Mouse (Mus musculus) heart, embryonic 11.5 days (tissue): ENCODE data around the gene Plekhg3. TPM values are rescaled to one million over a fixed set of nuclear protein-coding genes. Genes with fewer than 3 reads are reported as not detected.
A peak's percentile ranks its signal among the peaks of the same experiment; 100 is the strongest.

Source experiments
- ATAC-seq: fragments of 200-750 bp; cut with Nextera tagmentation; replicated peaks from 2 replicates; pipeline ENCODE4 v1.8.0; 2017; ENCODE audit warnings: moderate library complexity; ENCODE audit not compliant: insufficient number of reproducible peaks, low FRiP score, low TSS enrichment
- H3K27ac ChIP-seq: fragments of 300-500 bp; sonication (generic); 2 replicates; pipeline ENCODE4 v1.5.1; 2014; ENCODE audit warnings: mild to moderate bottlenecking, low read depth, low read length
- H3K27me3 ChIP-seq: fragments of 300-500 bp; sonication (generic); 2 replicates; pipeline ENCODE4 v1.6.1; 2014; ENCODE audit warnings: mild to moderate bottlenecking, low read length, mixed read lengths; ENCODE audit not compliant: control insufficient read depth, insufficient read depth
- H3K36me3 ChIP-seq: fragments of 300-500 bp; sonication (generic); 2 replicates; pipeline ENCODE4 v1.6.1; 2014; ENCODE audit warnings: mild to moderate bottlenecking, low read length, moderate library complexity, mixed read lengths; ENCODE audit not compliant: control insufficient read depth, insufficient read depth
- H3K4me1 ChIP-seq: fragments of 300-500 bp; sonication (generic); 2 replicates; pipeline ENCODE4 v1.6.1; 2014; ENCODE audit warnings: low read length; ENCODE audit not compliant: control insufficient read depth, insufficient read depth
- H3K4me2 ChIP-seq: fragments of 300-500 bp; sonication (generic); 2 replicates; pipeline ENCODE4 v1.6.1; 2014; ENCODE audit warnings: mild to moderate bottlenecking, moderate library complexity
- H3K4me3 ChIP-seq: fragments of 300-500 bp; sonication (generic); 2 replicates; pipeline ENCODE4 v1.5.1; 2014; ENCODE audit warnings: low read depth, low read length
- H3K9ac ChIP-seq: fragments of 300-500 bp; sonication (generic); 2 replicates; pipeline ENCODE4 v1.6.1; 2014; ENCODE audit warnings: mild to moderate bottlenecking, low read depth, low read length, moderate library complexity
- H3K9me3 ChIP-seq: fragments of 300-500 bp; sonication (generic); replicated peaks from 2 replicates; pipeline ENCODE4 v1.6.1; 2016; ENCODE audit warnings: low read length; ENCODE audit not compliant: control insufficient read depth
- WGBS: fragments of 180-500 bp; shearing (Covaris S2); extraction: QIAGEN DNeasy Blood & Tissue Kit; methylation state at CpG from one replicate; pipeline ENCODE4 v1.1.7; 2014; ENCODE audit not compliant: insufficient replicate concordance; 5-methylcytosine and 5-hydroxymethylcytosine counted together
- polyA plus RNA-seq: library from polyadenylated mRNA; unstranded; fragments of >200 nt; fragmentation: Nextera tagmentation; extraction: Ambion mirVana; gene quantifications from 2 replicates; pipeline ENCODE4 v1.2.1, GENCODE M21; 2014

Plekhg3 gene
- polyA plus RNA-seq, 1 experiment from 2014 or later: 4.4 TPM

DNA sequence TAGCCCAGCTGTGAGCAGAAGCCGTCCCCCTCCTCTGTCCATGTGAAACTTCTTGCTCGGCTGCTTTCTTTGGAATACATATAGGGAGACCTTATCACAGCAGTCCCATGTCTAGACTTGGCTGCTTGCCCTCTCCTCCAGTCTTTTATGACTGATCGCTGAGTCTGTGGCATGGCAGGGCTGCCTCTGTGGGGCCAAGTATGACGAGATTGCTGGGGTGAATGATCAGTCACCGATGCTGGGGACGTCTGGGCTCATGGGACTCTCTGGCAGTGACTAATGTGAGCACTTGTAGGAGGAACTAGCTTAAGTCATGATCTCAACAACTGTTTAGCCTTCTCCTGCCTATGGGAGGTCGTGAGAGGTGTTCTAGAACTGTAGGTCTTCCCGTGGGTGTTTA, 21.6 kb downstream of the Plekhg3 start:
- H3K27me3 ChIP-seq: no peaks in the 10 kb centered on the region
- H3K9ac ChIP-seq: no peak overlapping the region; the same call in 1 of the 2 replicates
- peak; percentile 62; the same call in 1 of the 2 replicates for ATAC-seq
- H3K4me3 ChIP-seq: no peak overlapping the region
- H3K36me3 ChIP-seq: no peaks in the 10 kb centered on the region
- WGBS: 32% methylated on average over 8 of the region's 8 CpGs
- H3K27ac ChIP-seq: peak overlapping the region; percentile 70
- peak overlapping the region; percentile 25; the same call in 1 of the 2 replicates for H3K4me2 ChIP-seq
- H3K9me3 ChIP-seq: no peaks in the 10 kb centered on the region
- H3K4me1 ChIP-seq: peaks cover 58% of the 10 kb centered on the region

DNA sequence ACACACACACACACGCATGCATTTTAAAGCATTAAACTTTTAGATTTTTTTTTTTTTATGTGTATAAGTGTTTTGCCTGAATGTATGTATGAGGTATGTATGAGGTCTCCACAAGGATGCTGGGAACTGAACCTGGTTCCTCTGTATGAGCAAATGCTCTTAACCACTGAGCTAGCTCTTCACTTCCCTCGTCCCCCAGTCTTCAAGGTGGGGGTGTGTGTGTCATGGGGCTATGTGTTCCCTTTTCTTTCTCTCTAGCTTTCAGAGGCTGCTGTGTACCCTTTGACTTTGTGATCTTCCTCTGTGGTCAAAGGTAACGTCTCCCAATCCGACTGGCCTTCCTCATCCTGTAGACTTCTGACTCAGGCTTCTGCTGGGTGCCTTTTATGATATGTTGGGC, 22.3 kb downstream of the Plekhg3 start:
- no peak overlapping the region; the same call in 1 of the 2 replicates for H3K27ac ChIP-seq
- H3K36me3 ChIP-seq: no peaks in the 10 kb centered on the region
- 83% methylated on average over 4 of the region's 4 CpGs for WGBS

DNA sequence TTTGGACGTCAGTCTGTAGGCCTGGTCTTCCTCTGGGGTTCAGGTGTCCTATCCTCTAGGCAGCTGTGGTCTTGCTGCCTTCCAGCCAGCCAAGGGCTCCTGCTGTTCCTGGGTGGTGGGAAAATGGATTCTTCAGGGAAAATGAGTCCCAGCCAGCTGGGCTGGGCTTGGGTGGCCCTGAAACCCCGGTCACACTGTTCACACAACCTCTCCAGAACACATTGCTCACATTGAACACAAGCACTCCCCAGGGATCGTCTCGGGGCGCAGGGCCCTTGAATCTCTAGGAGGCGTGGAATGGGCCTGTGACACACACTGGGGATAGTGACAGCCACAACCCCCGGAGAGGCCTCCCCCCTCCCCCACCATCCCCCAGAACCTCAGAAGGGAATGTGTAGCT, 23.2 kb downstream of the Plekhg3 start:
- ATAC-seq: no peak
- WGBS: 82% methylated on average over 7 of the region's 7 CpGs
- Histone ChIP-seq H3K36me3 (no peaks in the 10 kb centered on the region), H3K9me3 (no peaks in the 10 kb centered on the region), H3K4me3 (no peak overlapping the region), H3K4me1 (peaks cover 47% of the 10 kb centered on the region), H3K4me2 (no peak overlapping the region), H3K9ac (0 out of 2 replicates have a peak overlapping the region, but pooled peaks have one; percentile 2), H3K27me3 (no peaks in the 10 kb centered on the region), H3K27ac (no peak overlapping the region)

More for the DNA sequence above, 22.3 kb downstream of the Plekhg3 start:
- H3K4me2 ChIP-seq: no peak overlapping the region
- H3K27me3 ChIP-seq: no peaks in the 10 kb centered on the region
- no peak overlapping the region for H3K4me3 ChIP-seq
- peaks cover 52% of the 10 kb centered on the region for H3K4me1 ChIP-seq
- no peak for ATAC-seq
- no peaks in the 10 kb centered on the region for H3K9me3 ChIP-seq
- H3K9ac ChIP-seq: no peak overlapping the region

DNA sequence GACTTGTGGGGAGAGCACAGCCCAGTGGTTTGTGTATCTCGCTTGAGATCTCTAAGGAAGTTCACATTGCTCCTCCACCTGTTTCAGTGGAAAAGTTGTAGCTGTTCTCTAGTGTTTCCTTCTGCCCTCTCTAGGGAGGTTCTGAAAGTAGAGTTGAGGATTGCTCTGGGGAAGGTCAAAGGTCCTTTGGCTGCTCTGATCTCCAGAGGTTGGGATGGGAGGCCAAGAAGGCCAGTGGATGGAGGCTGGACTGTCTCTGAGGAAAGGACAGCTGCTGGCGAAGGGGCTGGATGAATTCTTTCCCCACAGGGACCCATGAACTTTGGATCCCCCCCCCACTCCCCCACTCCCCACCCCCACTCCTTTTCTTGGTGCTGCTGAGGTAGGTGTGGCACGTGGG, 23.7 kb downstream of the Plekhg3 start:
- H3K36me3 ChIP-seq: no peaks in the 10 kb centered on the region
- H3K9ac ChIP-seq: no peak overlapping the region
- no peak overlapping the region for H3K4me2 ChIP-seq
- 83% methylated on average over 3 of the region's 3 CpGs for WGBS
- H3K27me3 ChIP-seq: no peaks in the 10 kb centered on the region
- peaks cover 44% of the 10 kb centered on the region for H3K4me1 ChIP-seq
- no peak overlapping the region for H3K4me3 ChIP-seq
- no peaks in the 10 kb centered on the region for H3K9me3 ChIP-seq
- ATAC-seq: no peak
- H3K27ac ChIP-seq: no peak overlapping the region

DNA sequence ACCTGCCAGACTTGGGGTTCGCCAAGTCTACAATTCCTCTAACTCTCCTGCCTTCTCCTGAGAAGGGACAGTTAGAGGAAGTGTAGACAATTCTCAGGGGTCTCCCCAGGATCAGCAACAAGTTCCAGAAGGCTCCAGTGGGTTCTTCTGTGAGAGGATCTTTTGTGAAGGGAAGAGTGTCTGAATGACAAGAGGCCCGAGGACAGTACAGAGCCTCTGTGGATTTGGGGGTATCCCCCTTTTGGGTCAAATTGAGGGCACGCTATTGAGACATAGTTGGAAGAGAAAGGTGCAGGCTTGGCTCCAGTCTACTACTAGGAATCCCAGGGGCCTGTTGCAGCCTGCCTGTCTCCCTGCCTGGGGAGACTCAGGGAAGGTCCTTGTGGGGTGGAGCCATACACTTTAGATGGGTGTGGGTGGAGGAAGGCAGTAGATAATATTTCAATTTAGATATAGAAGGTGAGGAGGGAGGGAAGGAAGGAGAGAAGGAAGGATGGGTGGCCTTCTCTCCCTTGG, 24.2 kb downstream of the Plekhg3 start:
- Histone ChIP-seq H3K27ac (no peak overlapping the region), H3K9me3 (no peaks in the 10 kb centered on the region), H3K4me1 (peaks cover 38% of the 10 kb centered on the region), H3K27me3 (no peaks in the 10 kb centered on the region), H3K9ac (no peak overlapping the region), H3K36me3 (no peaks in the 10 kb centered on the region; the same call in 1 of the 2 replicates), H3K4me3 (no peak overlapping the region), H3K4me2 (no peak overlapping the region)
- no peak for ATAC-seq
- 76% methylated on average over 3 of the region's 3 CpGs for WGBS

DNA sequence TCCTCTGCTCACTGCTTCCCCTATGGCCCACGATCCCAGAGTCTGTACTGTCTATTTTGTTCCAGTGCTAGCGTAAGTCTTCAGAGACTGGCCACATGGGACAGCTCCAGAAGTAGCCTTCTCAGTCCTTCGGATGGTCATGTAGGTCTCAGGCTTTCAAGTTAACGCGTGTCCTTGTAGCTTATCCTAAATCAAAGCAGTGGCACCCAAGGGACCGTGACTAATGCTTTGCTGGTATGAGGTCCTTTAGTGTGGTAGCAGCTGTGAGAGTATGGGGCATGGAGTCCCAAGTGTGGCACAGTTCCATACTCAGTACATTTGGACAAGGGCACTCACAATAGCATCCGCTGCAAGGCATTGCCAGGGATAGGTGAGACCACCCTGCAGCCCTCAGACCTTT, 25.5 kb downstream of the Plekhg3 start:
- WGBS: 80% methylated on average over 7 of the region's 7 CpGs
- peaks cover 35% of the 10 kb centered on the region for H3K4me1 ChIP-seq
- H3K9ac ChIP-seq: no peak overlapping the region
- peaks cover 10% of the 10 kb centered on the region for H3K36me3 ChIP-seq
- H3K4me3 ChIP-seq: no peak overlapping the region
- H3K27me3 ChIP-seq: no peaks in the 10 kb centered on the region
- ATAC-seq: no peak
- 0 out of 2 replicates have a peak overlapping the region, but pooled peaks have one; percentile 1 for H3K27ac ChIP-seq
- H3K4me2 ChIP-seq: no peak overlapping the region
- H3K9me3 ChIP-seq: no peaks in the 10 kb centered on the region

DNA sequence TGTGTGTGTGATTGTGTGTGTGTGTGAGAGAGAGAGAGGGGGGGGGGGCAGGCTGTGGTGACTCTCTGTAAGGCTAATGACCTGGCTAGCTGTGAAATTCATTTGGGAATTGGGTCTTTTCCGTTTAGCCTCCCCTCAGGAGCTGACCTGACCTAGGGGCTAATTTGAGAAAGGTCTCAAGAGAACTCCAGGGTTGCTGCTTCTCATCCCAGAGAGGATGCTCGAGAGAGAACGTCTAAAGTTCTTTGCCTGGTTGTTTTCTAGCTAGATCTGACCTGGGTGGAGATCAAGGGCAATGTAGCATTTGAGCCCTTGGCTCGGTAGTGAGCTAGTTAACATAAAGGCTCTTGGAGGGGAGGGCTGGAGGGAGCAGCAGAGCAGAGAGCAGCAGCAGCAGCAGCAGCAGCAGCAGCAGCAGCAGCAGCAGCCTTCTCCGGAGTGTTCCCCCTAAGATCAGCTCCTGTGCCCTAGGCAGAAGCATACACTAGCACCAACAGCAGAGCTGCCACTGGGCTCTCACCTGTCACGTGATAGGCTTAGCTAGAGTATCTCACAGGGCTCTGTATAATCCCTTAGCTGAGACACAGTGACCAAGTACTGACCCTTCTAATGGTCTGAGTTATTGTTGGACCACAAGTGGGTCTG, 26.2 kb downstream of the Plekhg3 start:
- ATAC-seq: no peak
- Histone ChIP-seq H3K9me3 (no peaks in the 10 kb centered on the region), H3K4me3 (no peak overlapping the region), H3K4me1 (peaks cover 33% of the 10 kb centered on the region), H3K9ac (no peak overlapping the region), H3K27me3 (no peaks in the 10 kb centered on the region), H3K27ac (no peak overlapping the region), H3K4me2 (no peak overlapping the region), H3K36me3 (peaks cover 10% of the 10 kb centered on the region)
- WGBS: 20% methylated on average over 6 of the region's 6 CpGs

DNA sequence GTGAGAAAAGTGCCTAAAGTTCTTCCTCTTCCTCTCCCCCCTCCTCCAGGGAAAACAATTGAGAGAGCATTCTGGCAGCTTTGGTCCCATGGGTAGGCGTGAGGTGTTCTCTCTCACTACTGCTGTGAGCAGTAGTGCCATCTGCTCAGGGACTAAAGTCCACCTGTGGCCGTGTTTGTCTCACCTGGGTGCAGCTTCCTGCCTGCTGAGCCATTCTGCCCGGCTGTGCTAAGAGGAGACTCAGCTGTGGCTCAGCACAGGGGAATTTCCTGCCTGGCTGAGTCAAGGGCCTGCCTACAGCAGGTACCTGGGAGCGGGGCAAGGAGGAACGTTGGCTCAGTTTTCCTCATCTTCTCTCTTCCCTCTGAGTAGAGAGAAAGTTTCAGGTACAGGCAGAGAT, 27.5 kb downstream of the Plekhg3 start:
- H3K27me3 ChIP-seq: no peaks in the 10 kb centered on the region
- H3K4me3 ChIP-seq: no peak overlapping the region
- no peaks in the 10 kb centered on the region for H3K9me3 ChIP-seq
- 55% methylated on average over 5 of the region's 5 CpGs for WGBS
- peaks cover 15% of the 10 kb centered on the region for H3K36me3 ChIP-seq
- no peak overlapping the region for H3K4me2 ChIP-seq
- no peak overlapping the region for H3K27ac ChIP-seq
- H3K4me1 ChIP-seq: peaks cover 22% of the 10 kb centered on the region
- no peak for ATAC-seq
- no peak overlapping the region for H3K9ac ChIP-seq

DNA sequence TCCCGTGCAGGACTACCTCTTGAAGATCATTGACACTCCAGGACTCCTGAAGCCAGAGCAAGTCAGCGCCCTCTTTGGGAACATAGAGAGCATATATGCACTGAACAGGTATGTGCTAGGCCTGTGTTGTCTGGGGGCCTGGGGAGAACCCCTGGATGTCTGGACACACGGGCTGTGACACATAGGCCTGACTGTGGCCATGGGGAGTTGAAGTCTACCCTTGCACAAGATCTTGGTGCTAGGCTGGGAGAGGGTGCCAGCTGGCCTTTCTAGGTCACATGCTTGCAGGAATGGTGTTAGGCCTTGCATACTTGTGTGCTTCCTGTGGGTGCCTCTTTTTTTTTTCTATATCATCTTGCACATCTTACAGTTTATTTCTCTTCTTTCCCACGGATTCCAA, 31.5 kb downstream of the Plekhg3 start:
- WGBS: 81% methylated on average over 4 of the region's 4 CpGs
- Histone ChIP-seq H3K27me3 (no peaks in the 10 kb centered on the region), H3K4me1 (peaks cover 2% of the 10 kb centered on the region), H3K9ac (no peak overlapping the region), H3K36me3 (peaks cover 35% of the 10 kb centered on the region), H3K4me2 (no peak overlapping the region), H3K27ac (no peak overlapping the region), H3K9me3 (no peaks in the 10 kb centered on the region), H3K4me3 (no peak overlapping the region)
- no peak for ATAC-seq
